In the genomic region with DNA sequence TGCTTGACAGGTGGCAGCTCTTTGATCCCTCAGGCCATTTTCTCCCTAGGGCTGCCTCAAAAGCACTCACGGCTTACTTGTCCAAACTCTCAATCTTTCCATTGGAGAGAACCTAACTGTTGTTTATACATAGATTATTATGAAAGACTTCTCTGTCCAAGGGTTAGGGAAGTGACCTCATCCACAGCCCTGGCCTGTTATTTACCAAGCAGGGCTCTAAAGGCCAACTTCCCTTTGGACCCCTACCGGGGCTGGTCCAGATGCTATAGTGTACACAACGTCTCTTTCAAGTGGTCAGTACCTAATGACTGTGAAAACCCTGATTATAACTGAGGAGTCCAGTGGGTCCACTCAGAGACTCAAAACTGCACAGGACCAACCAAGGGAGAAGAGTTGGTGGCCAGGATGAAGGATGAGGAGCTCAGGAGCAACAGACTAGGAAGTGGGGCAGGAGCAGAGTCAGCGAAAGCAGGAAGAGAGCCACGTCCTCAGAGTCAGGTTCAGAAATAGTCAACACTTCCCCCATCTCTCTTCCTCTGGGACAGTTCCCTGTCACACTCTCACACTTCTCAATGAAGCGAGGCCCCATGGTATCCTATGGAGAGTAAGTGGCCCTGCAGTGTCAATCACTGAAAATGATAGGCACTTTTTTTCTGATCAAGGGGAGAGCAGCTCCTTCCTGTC, we compare ENCODE assay signal across 14 mouse cellular contexts. TPM values are rescaled to one million over a fixed set of nuclear protein-coding genes. Genes with fewer than 3 reads are reported as not detected.
DNase-seq lines count a peak whose midpoint lies in the region; ATAC-seq and TF ChIP-seq lines count a peak whose summit lies in the region.
"Had no signal": no experiment of that assay in that cellular context is flagged by ENCODE, and none has a peak within 500 bp of the region (broad histone marks: within the 10 kb centered on the region; RNA-seq: fewer than 3 reads in every experiment).

No protein-coding gene starts in this region.

- no peak overlapping the region for H3K27ac ChIP-seq in intestine, embryonic 15.5 days
- H3K27ac ChIP-seq in intestine, postnatal 0 days (ENCODE audit: low read depth, low read length): no peak overlapping the region
- H3K27ac ChIP-seq in bone marrow macrophage, adult 2 months (ENCODE audit: insufficient read depth, low read depth, low read length): peak overlapping the region; percentile 98
- H3K27ac ChIP-seq in macrophage: peak overlapping the region; percentile 61
- H3K27ac ChIP-seq in embryonic facial prominence, embryonic 10.5 days (replicated peaks): no peak overlapping the region
- H3K27ac ChIP-seq in hindbrain, embryonic 16.5 days (ENCODE audit: low read depth, low read length): no peak overlapping the region

- H3K36me3 ChIP-seq in intestine, embryonic 15.5 days: no peaks in the 10 kb centered on the region
- H3K36me3 ChIP-seq in intestine, postnatal 0 days (ENCODE audit: control insufficient read depth, insufficient read depth): no peaks in the 10 kb centered on the region
- H3K36me3 ChIP-seq in macrophage (ENCODE audit: inconsistent target): no peaks in the 10 kb centered on the region
- no peaks in the 10 kb centered on the region for H3K36me3 ChIP-seq in embryonic facial prominence, embryonic 10.5 days (replicated peaks)
- H3K36me3 ChIP-seq in hindbrain, embryonic 16.5 days (ENCODE audit: control insufficient read depth, insufficient read depth, low read length): no peaks in the 10 kb centered on the region

- no peaks in the 10 kb centered on the region for H3K27me3 ChIP-seq in intestine, embryonic 15.5 days (replicated peaks)
- H3K27me3 ChIP-seq in intestine, postnatal 0 days (replicated peaks; ENCODE audit: control insufficient read depth, insufficient read depth, low read length): no peaks in the 10 kb centered on the region
- H3K27me3 ChIP-seq in embryonic facial prominence, embryonic 10.5 days (replicated peaks; ENCODE audit: low read depth, poor library complexity, severe bottlenecking): no peaks in the 10 kb centered on the region
- H3K27me3 ChIP-seq in hindbrain, embryonic 16.5 days (replicated peaks; ENCODE audit: control insufficient read depth, insufficient read depth, low read length): no peaks in the 10 kb centered on the region

- no peak for TF ChIP-seq CTCF in intestine, postnatal 0 days (IDR thresholded peaks at IDR 0.05; ENCODE audit: low read depth)
- no peak for TF ChIP-seq CTCF in bone marrow macrophage, adult 2 months (IDR thresholded peaks at IDR 0.05; ENCODE audit: low read depth, low read length)

- H3K9me3 ChIP-seq in intestine, embryonic 15.5 days: no peaks in the 10 kb centered on the region
- H3K9me3 ChIP-seq in intestine, postnatal 0 days (ENCODE audit: control insufficient read depth): no peaks in the 10 kb centered on the region
- H3K9me3 ChIP-seq in embryonic facial prominence, embryonic 10.5 days: no peaks in the 10 kb centered on the region
- H3K9me3 ChIP-seq in hindbrain, embryonic 16.5 days (ENCODE audit: control insufficient read depth, low read length): no peaks in the 10 kb centered on the region

- H3K4me2 ChIP-seq in intestine, embryonic 15.5 days (replicated peaks): no peak overlapping the region
- H3K4me2 ChIP-seq in intestine, postnatal 0 days (replicated peaks; ENCODE audit: low read depth): no peak overlapping the region
- no peak overlapping the region for H3K4me2 ChIP-seq in hindbrain, embryonic 16.5 days (ENCODE audit: low read length)

- ATAC-seq in intestine, embryonic 15.5 days: 0 out of 2 replicates have a peak, but pooled peaks have one; percentile 25
- no peak for ATAC-seq in intestine, postnatal 0 days
- no peak for ATAC-seq in hindbrain, embryonic 16.5 days
- ATAC-seq: activated CD4-positive, CD25-positive, alpha-beta regulatory T cell, adult 4 months had no signal

- no peak for TF ChIP-seq POLR2A in bone marrow macrophage, adult 2 months (IDR thresholded peaks at IDR 0.05; ENCODE audit: borderline replicate concordance, low read depth, low read length)

- 62% methylated on average over 6 of the region's 6 CpGs for WGBS in intestine, embryonic 15.5 days
- WGBS in intestine, postnatal 0 days: 60% methylated on average over 6 of the region's 6 CpGs
- WGBS in macrophage (ENCODE audit: missing documents): 51% methylated on average over 6 of the region's 6 CpGs
- 72% methylated on average over 6 of the region's 6 CpGs for WGBS in embryonic facial prominence, embryonic 10.5 days
- 83% methylated on average over 6 of the region's 6 CpGs for WGBS in hindbrain, embryonic 16.5 days

- no peaks in the 10 kb centered on the region for H3K4me1 ChIP-seq in intestine, embryonic 15.5 days (replicated peaks)
- H3K4me1 ChIP-seq in intestine, postnatal 0 days (replicated peaks; ENCODE audit: control insufficient read depth, insufficient read depth, low read length): no peaks in the 10 kb centered on the region
- H3K4me1 ChIP-seq in bone marrow macrophage, adult 2 months (ENCODE audit: control insufficient read depth, insufficient read depth, low read length): peaks cover 56% of the 10 kb centered on the region
- H3K4me1 ChIP-seq in embryonic facial prominence, embryonic 10.5 days: no peaks in the 10 kb centered on the region
- no peaks in the 10 kb centered on the region for H3K4me1 ChIP-seq in hindbrain, embryonic 16.5 days (ENCODE audit: control insufficient read depth, insufficient read depth, low read depth, low read length)

- no peak overlapping the region for H3K4me3 ChIP-seq in intestine, embryonic 15.5 days (replicated peaks)
- no peak overlapping the region for H3K4me3 ChIP-seq in intestine, postnatal 0 days (ENCODE audit: low read depth, low read length)
- H3K4me3 ChIP-seq in bone marrow macrophage, adult 2 months (ENCODE audit: insufficient read depth, low read length): peak overlapping the region; percentile 19; the same call in 1 of the 2 replicates
- no peak overlapping the region for H3K4me3 ChIP-seq in macrophage (ENCODE audit: inconsistent target)
- no peak overlapping the region for H3K4me3 ChIP-seq in embryonic facial prominence, embryonic 10.5 days
- no peak overlapping the region for H3K4me3 ChIP-seq in hindbrain, embryonic 16.5 days (ENCODE audit: low read length)

- peak; percentile 29 for DNase-seq in liver
- no peak for DNase-seq in embryonic facial prominence, embryonic 10.5 days (ENCODE audit: low spot score)
- DNase-seq in T-cell, adult 2 months (ENCODE audit: low spot score): no peak
- DNase-seq: cerebellum, adult 9-11 months; kidney, postnatal 10 days had no signal

- no peak overlapping the region for H3K9ac ChIP-seq in intestine, embryonic 15.5 days
- H3K9ac ChIP-seq in intestine, postnatal 0 days (ENCODE audit: low read depth, low read length): no peak overlapping the region
- no peak overlapping the region for H3K9ac ChIP-seq in hindbrain, embryonic 16.5 days (ENCODE audit: low read depth, low read length)

- no peaks in the 10 kb centered on the region for H3K79me2 ChIP-seq in macrophage (ENCODE audit: inconsistent target)

RNA-seq across cellular contexts. Expression of a gene that starts 1.6 kb away (rescaled TPM):
- polyA plus RNA-seq in intestine, embryonic 15.5 days (2015; fragmentation: Nextera tagmentation; extraction: Ambion mirVana): 0.19 and 0.28 TPM in 2 replicates
- 0.37 and 0.47 TPM in 2 replicates for polyA plus RNA-seq in intestine, postnatal 0 days (2015; fragmentation: Nextera tagmentation; extraction: Ambion mirVana)
- 0.63 and 0.78 TPM in 2 replicates for polyA plus RNA-seq in bone marrow macrophage, adult 2 months (2012; ENCODE audit: insufficient read depth, insufficient read length, missing spikeins)
- not detected for total RNA-seq in macrophage (2018; cell fraction: chromatin; rRNA removed)
- under 1 TPM in 11 of 26 experiments, not detected in 15; 0.05 to 0.13 (median 0.09) TPM for total RNA-seq in macrophage (2018; cell fraction: cytosol; rRNA removed)
- not detected for total RNA-seq in macrophage (2018; cell fraction: nucleus; rRNA removed)
- polyA plus RNA-seq in macrophage (2018): 0.11 to 0.27 TPM in 2 of 3 replicates, not detected in the other
- polyA plus RNA-seq in embryonic facial prominence, embryonic 10.5 days (2016; fragmentation: Nextera tagmentation; extraction: Ambion mirVana): not detected in 2 replicates
- polyA plus RNA-seq in hindbrain, embryonic 16.5 days (2015; fragmentation: Nextera tagmentation; extraction: Ambion mirVana): 0.10 and 0.11 TPM in 2 replicates
- total RNA-seq: gastrocnemius, adult 8-10 months; left cerebral cortex, postnatal 25 days had no signal
- polyA plus RNA-seq: activated CD4-positive, CD25-positive, alpha-beta regulatory T cell, adult 4 months; embryonic facial prominence, embryonic 11.5 days had no signal

Comparison
In these comparisons a context has a peak if more than half of its experiments do, and no peak if none do; other contexts are left out.
1. H3K27ac ChIP-seq: peak in bone marrow macrophage, adult 2 months (single experiment) and macrophage (single experiment); none in intestine, embryonic 15.5 days (single experiment), intestine, postnatal 0 days (single experiment), embryonic facial prominence, embryonic 10.5 days (single experiment) and hindbrain, embryonic 16.5 days (single experiment).